Mouse (Mus musculus): ENCODE measurements around the gene Polr3b. TPM values are rescaled to one million over a fixed set of nuclear protein-coding genes. Genes with fewer than 3 reads are reported as not detected.

The Polr3b gene
- polyA plus RNA-seq, 1 experiment from 2014 or later = 15.8 TPM

DNA sequence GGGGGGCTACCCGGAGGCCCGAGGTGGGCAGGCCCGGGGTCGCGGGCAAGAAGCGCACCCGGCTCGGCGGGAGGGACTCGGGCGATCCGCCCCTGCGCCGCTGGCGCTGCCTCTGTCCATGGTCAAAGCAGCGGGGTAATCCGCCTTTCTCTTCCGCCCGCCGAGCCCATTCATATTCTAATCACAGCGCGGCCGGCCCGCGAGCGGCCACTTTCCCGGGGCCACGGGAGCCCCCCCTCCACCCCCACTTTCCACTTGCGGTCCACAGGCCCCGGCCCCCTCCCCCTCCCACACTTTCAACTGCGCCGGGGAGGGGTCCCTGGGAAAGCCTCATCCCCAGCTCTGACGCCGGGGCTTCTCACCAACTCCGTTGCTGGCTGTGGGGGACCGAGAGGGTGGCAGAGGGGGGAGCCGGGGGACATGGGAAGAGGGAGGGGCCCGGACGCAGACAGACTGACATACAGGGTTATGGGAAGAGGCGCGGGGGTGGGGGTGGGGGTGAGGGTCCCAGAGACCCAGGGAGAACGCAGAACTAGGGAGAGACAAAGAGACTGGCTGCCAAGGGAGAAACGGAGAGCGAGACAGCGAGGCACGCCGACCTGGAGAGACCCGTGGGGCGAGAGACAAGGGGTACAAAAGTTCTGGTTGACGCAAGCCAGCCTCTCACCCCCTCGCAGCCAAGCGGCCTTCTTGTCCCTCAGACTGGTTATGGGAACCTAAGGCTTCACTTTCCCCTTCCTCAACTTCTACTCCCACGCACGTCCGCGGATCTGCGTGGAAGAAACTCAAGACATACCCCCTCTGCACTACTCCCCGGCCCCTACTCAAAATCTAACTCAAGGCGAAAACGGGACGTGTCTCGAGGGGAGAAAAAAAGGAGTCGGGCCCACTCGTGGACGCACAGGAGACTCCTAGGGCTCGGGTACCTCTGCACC lies 133.0 kb downstream of the Polr3b start:
- Histone ChIP-seq H3K4me2 (peak overlapping the region; percentile 48), H3K4me1 (replicated peaks; ENCODE audit: control insufficient read depth, insufficient read depth, low read length) (peaks cover 5% of the 10 kb centered on the region; the same call in 1 of the 2 replicates), H3K4me3 (ENCODE audit: low read depth, low read length) (peak overlapping the region; percentile 17), H3K27me3 (replicated peaks; ENCODE audit: control insufficient read depth, insufficient read depth, low read length) (peaks cover 87% of the 10 kb centered on the region), H3K9me3 (ENCODE audit: control insufficient read depth, low read length) (no peaks in the 10 kb centered on the region), H3K36me3 (ENCODE audit: control insufficient read depth, insufficient read depth, low read length) (no peaks in the 10 kb centered on the region), H3K27ac (ENCODE audit: low read depth, low read length) (no peak overlapping the region), H3K9ac (ENCODE audit: low read depth, low read length) (no peak overlapping the region)
- 2% methylated on average over 65 of the region's 66 CpGs for WGBS
- DNase-seq (ENCODE audit: low spot score) (peak; percentile 55), ATAC-seq (replicated peaks; ENCODE audit: low FRiP score) (no peak; the same call in 1 of the 2 replicates)

DNA sequence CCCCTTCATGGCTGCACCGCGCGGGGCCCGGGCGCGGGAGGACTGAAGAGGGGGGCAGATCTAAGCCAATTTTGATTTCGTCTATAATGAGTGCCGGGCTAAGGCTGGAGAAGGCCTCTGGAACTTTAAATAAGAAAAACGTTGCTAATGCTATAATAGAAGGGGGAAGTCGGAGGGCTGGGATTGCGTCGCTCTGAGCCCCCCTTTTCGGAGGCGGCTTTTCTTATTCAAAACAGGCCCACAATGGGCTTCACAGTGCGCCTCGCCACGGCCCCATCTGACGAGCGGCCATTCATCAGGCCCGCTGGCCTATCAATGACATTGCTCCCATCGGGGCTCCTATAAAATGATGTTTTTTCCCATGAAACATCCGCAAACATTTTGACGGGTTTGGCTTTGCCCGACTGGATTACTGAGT lies 133.7 kb downstream of the Polr3b start, which contains the start of gene Rfx4:
Rfx4 (plus strand) TSS at position 277 of the 418 bp plus-strand sequence.
- Histone ChIP-seq H3K27me3 (replicated peaks; ENCODE audit: control insufficient read depth, insufficient read depth, low read length) (peaks cover 92% of the 10 kb centered on the region), H3K27ac (ENCODE audit: low read depth, low read length) (no peak within 1 kb of the TSS), H3K9me3 (ENCODE audit: control insufficient read depth, low read length) (no peaks in the 10 kb centered on the region), H3K4me2 (peak within 1 kb of the TSS; percentile 48), H3K36me3 (ENCODE audit: control insufficient read depth, insufficient read depth, low read length) (no peaks in the 10 kb centered on the region), H3K4me3 (ENCODE audit: low read depth, low read length) (peak within 1 kb of the TSS; percentile 24), H3K9ac (ENCODE audit: low read depth, low read length) (no peak within 1 kb of the TSS), H3K4me1 (replicated peaks; ENCODE audit: control insufficient read depth, insufficient read depth, low read length) (peaks cover 5% of the 10 kb centered on the region; the same call in 1 of the 2 replicates)
- WGBS = 3% methylated on average over 24 of the region's 24 CpGs
- no peak for DNase-seq (ENCODE audit: low spot score)
- ATAC-seq (replicated peaks; ENCODE audit: low FRiP score) = no peak

- Histone ChIP-seq H3K27me3 (replicated peaks; ENCODE audit: control insufficient read depth, insufficient read depth, low read length) (peaks cover 96% of the 10 kb centered on the region), H3K36me3 (ENCODE audit: control insufficient read depth, insufficient read depth, low read length) (no peaks in the 10 kb centered on the region), H3K9me3 (ENCODE audit: control insufficient read depth, low read length) (no peaks in the 10 kb centered on the region), H3K27ac (ENCODE audit: low read depth, low read length) (no peak overlapping the region), H3K4me2 (peak overlapping the region; percentile 38), H3K4me1 (replicated peaks; ENCODE audit: control insufficient read depth, insufficient read depth, low read length) (peaks cover 5% of the 10 kb centered on the region; the same call in 1 of the 2 replicates), H3K4me3 (ENCODE audit: low read depth, low read length) (peak overlapping the region; percentile 24), H3K9ac (ENCODE audit: low read depth, low read length) (no peak overlapping the region)
- ATAC-seq (replicated peaks; ENCODE audit: low FRiP score) (no peak), DNase-seq (ENCODE audit: low spot score) (peak; percentile 42)
- 1% methylated on average over 42 of the region's 42 CpGs for WGBS
Measured at GRCm38 (mm10) chr10:84756435-84757095, 134.5 kb downstream of the Polr3b start.

DNA sequence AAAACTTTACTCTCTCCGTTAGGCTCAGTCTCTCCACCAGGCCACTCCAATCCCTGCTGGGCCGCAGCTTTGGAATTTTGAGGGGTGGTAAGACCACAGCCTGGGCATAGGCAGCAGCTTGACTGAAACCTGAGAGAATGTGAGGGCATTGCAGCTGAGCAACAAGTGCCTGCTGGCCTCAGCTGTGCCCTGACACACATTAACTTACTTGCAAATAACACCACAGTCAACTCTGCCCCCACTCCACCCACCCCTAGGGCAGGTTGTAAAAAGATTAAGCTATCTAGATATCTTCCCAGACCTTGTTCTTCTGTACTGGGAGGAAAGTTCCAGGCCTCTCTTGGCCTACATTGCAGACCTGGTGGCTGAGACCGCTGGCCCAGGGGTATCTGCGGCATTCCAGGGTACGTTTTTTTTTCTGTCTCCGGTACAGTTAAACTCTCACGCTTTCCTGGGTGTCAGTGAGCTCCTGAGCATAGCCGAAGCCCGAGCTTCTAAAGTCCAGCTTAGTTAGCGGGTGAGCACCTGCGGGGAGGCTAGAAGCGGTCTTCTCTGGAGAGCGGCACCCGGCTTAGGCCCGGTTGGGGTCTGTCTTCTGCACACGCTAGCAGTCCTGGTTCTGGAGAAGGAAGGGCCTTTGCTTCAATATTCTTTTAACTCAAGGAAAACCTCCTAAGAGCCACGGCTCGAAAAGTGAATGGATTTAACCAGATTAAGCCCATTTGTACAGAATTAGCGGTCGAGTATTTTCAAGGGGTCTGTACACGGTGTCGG lies 135.5 kb downstream of the Polr3b start:
- Histone ChIP-seq H3K4me3 (ENCODE audit: low read depth, low read length) (no peak overlapping the region), H3K27ac (ENCODE audit: low read depth, low read length) (no peak overlapping the region), H3K27me3 (replicated peaks; ENCODE audit: control insufficient read depth, insufficient read depth, low read length) (peaks cover 99% of the 10 kb centered on the region), H3K4me1 (replicated peaks; ENCODE audit: control insufficient read depth, insufficient read depth, low read length) (peaks cover 5% of the 10 kb centered on the region; the same call in 1 of the 2 replicates), H3K4me2 (no peak overlapping the region), H3K36me3 (ENCODE audit: control insufficient read depth, insufficient read depth, low read length) (no peaks in the 10 kb centered on the region), H3K9ac (ENCODE audit: low read depth, low read length) (no peak overlapping the region), H3K9me3 (ENCODE audit: control insufficient read depth, low read length) (no peaks in the 10 kb centered on the region)
- WGBS = 6% methylated on average over 22 of the region's 22 CpGs
- DNase-seq (ENCODE audit: low spot score) (peak; percentile 44), ATAC-seq (replicated peaks; ENCODE audit: low FRiP score) (no peak)

- DNase-seq (ENCODE audit: low spot score) (no peak), ATAC-seq (replicated peaks; ENCODE audit: low FRiP score) (no peak)
- Histone ChIP-seq H3K4me3 (ENCODE audit: low read depth, low read length) (no peak overlapping the region), H3K27ac (ENCODE audit: low read depth, low read length) (no peak overlapping the region), H3K9me3 (ENCODE audit: control insufficient read depth, low read length) (no peaks in the 10 kb centered on the region), H3K36me3 (ENCODE audit: control insufficient read depth, insufficient read depth, low read length) (no peaks in the 10 kb centered on the region), H3K9ac (ENCODE audit: low read depth, low read length) (no peak overlapping the region), H3K4me1 (replicated peaks; ENCODE audit: control insufficient read depth, insufficient read depth, low read length) (peaks cover 5% of the 10 kb centered on the region; the same call in 1 of the 2 replicates), H3K27me3 (replicated peaks; ENCODE audit: control insufficient read depth, insufficient read depth, low read length) (peaks cover 98% of the 10 kb centered on the region), H3K4me2 (no peak overlapping the region)
- 9% methylated on average over 5 of the region's 5 CpGs for WGBS
Measured at GRCm38 (mm10) chr10:84758200-84758468, 136.0 kb downstream of the Polr3b start.

- Histone ChIP-seq H3K36me3 (ENCODE audit: control insufficient read depth, insufficient read depth, low read length) (no peaks in the 10 kb centered on the region), H3K4me1 (replicated peaks; ENCODE audit: control insufficient read depth, insufficient read depth, low read length) (peaks cover 5% of the 10 kb centered on the region; the same call in 1 of the 2 replicates), H3K4me2 (no peak overlapping the region), H3K9ac (ENCODE audit: low read depth, low read length) (no peak overlapping the region), H3K27ac (ENCODE audit: low read depth, low read length) (no peak overlapping the region), H3K27me3 (replicated peaks; ENCODE audit: control insufficient read depth, insufficient read depth, low read length) (peaks cover 99% of the 10 kb centered on the region), H3K9me3 (ENCODE audit: control insufficient read depth, low read length) (no peaks in the 10 kb centered on the region), H3K4me3 (ENCODE audit: low read depth, low read length) (no peak overlapping the region)
- peak; percentile 42 for DNase-seq (ENCODE audit: low spot score)
- 3% methylated on average over 51 of the region's 51 CpGs for WGBS
- no peak for ATAC-seq (replicated peaks; ENCODE audit: low FRiP score)
Measured at GRCm38 (mm10) chr10:84758483-84759431, 136.7 kb downstream of the Polr3b start.

DNA sequence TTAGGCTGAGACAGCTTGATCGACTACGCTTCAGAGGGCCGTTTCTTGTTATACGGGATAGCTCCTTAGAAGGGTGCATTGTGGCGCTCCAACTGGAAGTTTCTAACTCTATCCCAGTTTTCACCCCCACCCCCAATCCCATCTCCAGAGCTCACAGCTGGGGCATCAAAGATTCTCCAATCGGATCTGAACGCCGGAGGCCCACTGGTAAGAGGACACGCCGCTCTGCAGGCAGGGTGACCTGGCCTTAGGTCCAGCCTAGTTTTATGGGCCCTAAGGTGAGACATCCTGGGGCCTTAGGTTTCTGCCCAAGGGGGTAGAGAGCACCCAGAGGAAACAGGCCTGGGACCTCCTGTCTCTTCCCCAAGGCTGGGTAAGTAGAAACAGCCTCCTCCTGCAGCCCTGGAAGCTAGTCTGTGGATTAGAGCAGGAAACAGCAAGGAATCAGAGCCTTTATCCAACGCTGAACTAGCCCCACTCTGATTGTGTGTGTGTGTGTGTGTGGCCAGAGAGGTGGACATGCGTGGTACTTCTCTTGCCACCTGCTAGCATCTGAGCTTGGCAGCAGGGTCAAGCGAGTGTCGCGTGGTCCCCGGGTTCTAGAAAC lies 137.5 kb downstream of the Polr3b start:
- H3K9ac ChIP-seq (ENCODE audit: low read depth, low read length) = no peak overlapping the region

More for the DNA sequence above, 137.5 kb downstream of the Polr3b start:
- ATAC-seq (replicated peaks; ENCODE audit: low FRiP score) (no peak), DNase-seq (ENCODE audit: low spot score) (peak; percentile 47)
- peak overlapping the region; percentile 53 for H3K4me2 ChIP-seq
- no peak overlapping the region for H3K27ac ChIP-seq (ENCODE audit: low read depth, low read length)
- peak overlapping the region; percentile 18 for H3K4me3 ChIP-seq (ENCODE audit: low read depth, low read length)
- peaks cover 97% of the 10 kb centered on the region for H3K27me3 ChIP-seq (replicated peaks; ENCODE audit: control insufficient read depth, insufficient read depth, low read length)
- H3K36me3 ChIP-seq (ENCODE audit: control insufficient read depth, insufficient read depth, low read length) = no peaks in the 10 kb centered on the region
- H3K9me3 ChIP-seq (ENCODE audit: control insufficient read depth, low read length) = no peaks in the 10 kb centered on the region
- WGBS = 6% methylated on average over 16 of the region's 16 CpGs
- peaks cover 5% of the 10 kb centered on the region; the same call in 1 of the 2 replicates for H3K4me1 ChIP-seq (replicated peaks; ENCODE audit: control insufficient read depth, insufficient read depth, low read length)
